Mouse (Mus musculus) forebrain, embryonic 15.5 days (tissue): ENCODE data around the gene Tnip3. TPM values are rescaled to one million over a fixed set of nuclear protein-coding genes. Genes with fewer than 3 reads are reported as not detected.

ENCODE experiments used
- ATAC-seq: fragments of 200-750 bp; cut with Nextera tagmentation; replicated peaks from 2 replicates; pipeline ENCODE4 v1.8.0; 2017; ENCODE audit warnings: mild to moderate bottlenecking, moderate TSS enrichment, moderate library complexity
- H3K27ac ChIP-seq: fragments of 300-500 bp; sonication (generic); replicated peaks from 2 replicates; pipeline ENCODE4 v1.5.1; 2015; ENCODE audit warnings: mild to moderate bottlenecking, inconsistent platforms
- H3K27me3 ChIP-seq: fragments of 300-500 bp; sonication (generic); 2 replicates; pipeline ENCODE4 v1.6.1; 2015; ENCODE audit warnings: inconsistent platforms
- H3K36me3 ChIP-seq: fragments of 300-500 bp; sonication (generic); 2 replicates; pipeline ENCODE4 v1.6.1; 2015; ENCODE audit warnings: mild to moderate bottlenecking, inconsistent platforms
- H3K4me1 ChIP-seq: fragments of 300-500 bp; sonication (generic); 2 replicates; pipeline ENCODE4 v1.6.1; 2015; ENCODE audit warnings: inconsistent platforms
- H3K4me2 ChIP-seq: fragments of 300-500 bp; sonication (generic); replicated peaks from 2 replicates; pipeline ENCODE4 v1.6.1; 2015; ENCODE audit warnings: mild to moderate bottlenecking, inconsistent platforms
- H3K4me3 ChIP-seq: fragments of 300-500 bp; sonication (generic); 2 replicates; pipeline ENCODE4 v1.5.1; 2015; ENCODE audit warnings: mild to moderate bottlenecking, inconsistent platforms
- H3K9ac ChIP-seq: fragments of 300-500 bp; sonication (generic); replicated peaks from 2 replicates; pipeline ENCODE4 v1.6.1; 2015; ENCODE audit warnings: mild to moderate bottlenecking, inconsistent platforms
- H3K9me3 ChIP-seq: fragments of 300-500 bp; sonication (generic); 2 replicates; pipeline ENCODE4 v1.6.1; 2016; ENCODE audit warnings: inconsistent platforms
- WGBS: fragments of 180-500 bp; shearing (Covaris S2); methylation state at CpG from one replicate; pipeline ENCODE4 v1.1.7; 2015; ENCODE audit warnings: mixed read lengths; 5-methylcytosine and 5-hydroxymethylcytosine counted together
- polyA plus RNA-seq: library from polyadenylated mRNA; unstranded; fragments of >200 nt; fragmentation: Nextera tagmentation; extraction: Ambion mirVana; gene quantifications from 2 replicates; pipeline ENCODE4 v1.2.1, GENCODE M21; 2015

The Tnip3 gene
- polyA plus RNA-seq, 1 experiment from 2014 or later: not detected

DNA sequence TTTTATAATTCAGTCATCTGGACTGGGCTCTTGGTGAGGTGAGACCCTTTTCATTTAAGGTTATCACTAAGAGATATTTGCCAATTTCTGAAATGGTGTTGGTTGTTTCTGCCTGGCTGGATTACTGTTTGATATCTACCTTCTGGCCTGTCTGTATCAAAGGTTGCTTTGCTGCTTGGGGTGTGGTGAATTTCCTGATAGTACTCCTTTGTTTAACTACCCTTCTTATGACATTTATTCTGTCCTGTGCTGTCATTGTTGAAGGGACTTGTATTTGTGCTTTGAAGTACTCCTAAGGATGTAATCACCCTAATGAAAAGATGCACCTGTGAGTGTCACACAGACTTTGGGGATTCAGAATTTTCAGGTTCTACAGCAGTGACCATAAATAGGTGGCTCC is 96.1 kb downstream of the Tnip3 start:
- Histone ChIP-seq H3K4me2 (no peak overlapping the region), H3K27ac (no peak overlapping the region), H3K4me1 (no peaks in the 10 kb centered on the region), H3K9ac (no peak overlapping the region), H3K9me3 (no peaks in the 10 kb centered on the region), H3K36me3 (no peaks in the 10 kb centered on the region), H3K4me3 (no peak overlapping the region), H3K27me3 (no peaks in the 10 kb centered on the region)
- no peak for ATAC-seq

DNA sequence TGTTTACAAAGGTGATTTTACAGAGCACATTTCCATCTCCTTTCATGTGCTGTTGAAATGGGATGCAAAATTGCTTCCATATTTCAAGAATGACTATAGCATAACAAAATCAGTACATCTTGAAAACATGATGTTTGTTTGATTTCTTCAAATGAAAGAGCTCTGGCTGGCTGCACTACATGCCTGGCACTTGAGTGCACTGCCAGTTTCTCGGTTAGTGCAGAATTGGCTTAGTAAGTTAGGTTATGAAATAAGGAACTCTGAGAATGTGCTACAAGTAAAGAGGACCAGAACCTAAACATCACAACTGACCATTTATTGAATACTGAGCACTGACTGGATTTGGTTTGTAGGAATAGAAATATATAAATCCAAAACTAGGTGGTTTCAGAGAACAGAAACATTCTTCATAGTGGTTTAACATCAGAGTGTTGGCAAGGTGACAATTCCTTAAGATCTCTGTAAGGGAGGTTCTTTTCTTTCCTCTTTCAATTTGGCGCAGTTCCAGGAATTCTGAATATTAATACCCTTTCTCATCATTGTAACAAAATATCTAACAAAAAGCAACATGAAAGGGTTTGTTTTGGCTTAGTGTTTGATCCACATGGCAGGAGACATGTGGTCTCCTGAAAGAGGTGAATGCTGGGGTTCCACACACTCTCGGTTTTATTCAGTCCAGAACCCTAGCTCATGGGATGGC is 98.1 kb downstream of the Tnip3 start:
- no peak for ATAC-seq
- no peaks in the 10 kb centered on the region for H3K36me3 ChIP-seq
- H3K27me3 ChIP-seq: no peaks in the 10 kb centered on the region
- 55% methylated on average over 3 of the region's 3 CpGs for WGBS
- H3K9ac ChIP-seq: no peak overlapping the region
- no peaks in the 10 kb centered on the region for H3K4me1 ChIP-seq
- H3K27ac ChIP-seq: no peak overlapping the region
- H3K4me3 ChIP-seq: no peak overlapping the region
- H3K9me3 ChIP-seq: no peaks in the 10 kb centered on the region
- no peak overlapping the region for H3K4me2 ChIP-seq

DNA sequence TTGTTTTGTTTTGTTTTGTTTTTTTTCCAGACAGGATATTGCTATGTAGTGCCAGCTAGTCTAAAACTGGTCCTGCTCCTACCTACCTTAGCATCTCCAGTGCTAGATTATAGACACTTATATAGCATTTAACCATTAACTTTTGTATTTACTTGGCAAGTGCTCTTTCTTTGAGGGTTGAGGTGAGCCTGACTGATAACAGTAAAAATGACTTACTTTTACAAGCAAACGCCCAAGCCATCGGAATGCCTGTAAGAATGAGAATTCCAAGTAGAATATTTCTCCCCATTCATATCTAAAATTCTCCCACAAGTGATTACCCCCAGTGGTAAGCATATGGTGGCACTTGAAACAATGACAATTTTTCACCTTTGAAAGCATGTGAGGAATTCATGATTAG is 105.5 kb downstream of the Tnip3 start:
- Histone ChIP-seq H3K4me1 (no peaks in the 10 kb centered on the region), H3K27me3 (no peaks in the 10 kb centered on the region), H3K9me3 (no peaks in the 10 kb centered on the region), H3K4me2 (no peak overlapping the region), H3K36me3 (no peaks in the 10 kb centered on the region), H3K27ac (no peak overlapping the region), H3K4me3 (no peak overlapping the region), H3K9ac (no peak overlapping the region)
- no peak for ATAC-seq
- WGBS: 93% methylated on average over 2 of the region's 2 CpGs

- Histone ChIP-seq H3K27ac (no peak overlapping the region), H3K27me3 (no peaks in the 10 kb centered on the region), H3K9me3 (no peaks in the 10 kb centered on the region), H3K9ac (no peak overlapping the region), H3K4me2 (no peak overlapping the region), H3K4me1 (no peaks in the 10 kb centered on the region), H3K36me3 (no peaks in the 10 kb centered on the region), H3K4me3 (no peak overlapping the region)
- 94% methylated on average over 5 of the region's 5 CpGs for WGBS
- no peak for ATAC-seq
These were observed 107.1 kb downstream of the Tnip3 start for GRCm38 (mm10) chr6:65632184-65632583.

GRCm38 (mm10) chr6:65642431-65642830 is 117.3 kb downstream of the Tnip3 start:
- Histone ChIP-seq H3K27ac (no peak overlapping the region), H3K9me3 (0 out of 2 replicates have a peak, but pooled peaks cover 3% of the 10 kb centered on the region), H3K4me1 (no peaks in the 10 kb centered on the region), H3K27me3 (no peaks in the 10 kb centered on the region), H3K4me2 (no peak overlapping the region), H3K9ac (no peak overlapping the region), H3K4me3 (no peak overlapping the region), H3K36me3 (no peaks in the 10 kb centered on the region)
- no peak for ATAC-seq

DNA sequence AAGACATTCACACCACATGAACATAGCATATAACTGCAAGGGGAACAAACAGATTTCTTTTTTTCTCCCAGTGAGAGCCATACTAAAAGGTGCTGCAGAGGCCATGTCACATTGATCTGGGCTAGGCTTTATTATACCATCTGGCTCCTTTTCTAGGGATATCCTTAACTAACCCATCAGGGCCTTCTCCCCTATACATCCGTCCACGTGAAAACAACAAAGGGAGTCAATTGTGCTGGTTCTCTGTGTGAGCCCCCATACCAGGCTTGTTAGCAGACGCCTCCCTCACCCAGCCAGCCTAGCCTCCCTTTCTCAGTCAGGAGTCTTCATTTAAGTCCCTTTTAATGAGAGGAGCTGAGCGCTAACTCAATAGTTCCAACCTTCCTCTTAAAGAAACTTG is 119.0 kb downstream of the Tnip3 start:
- Histone ChIP-seq H3K9ac (no peak overlapping the region), H3K4me3 (no peak overlapping the region), H3K9me3 (0 out of 2 replicates have a peak, but pooled peaks cover 3% of the 10 kb centered on the region), H3K27ac (no peak overlapping the region), H3K4me2 (no peak overlapping the region), H3K36me3 (no peaks in the 10 kb centered on the region), H3K27me3 (no peaks in the 10 kb centered on the region), H3K4me1 (no peaks in the 10 kb centered on the region)
- 0 out of 2 replicates have a peak, but pooled peaks have one; percentile 23 for ATAC-seq
- WGBS: 10% methylated on average over 4 of the region's 4 CpGs

GRCm38 (mm10) chr6:65646408-65646807 is 121.3 kb downstream of the Tnip3 start:
- Histone ChIP-seq H3K27me3 (no peaks in the 10 kb centered on the region), H3K4me2 (no peak overlapping the region), H3K36me3 (no peaks in the 10 kb centered on the region), H3K27ac (no peak overlapping the region), H3K4me3 (no peak overlapping the region), H3K9ac (no peak overlapping the region), H3K4me1 (no peaks in the 10 kb centered on the region), H3K9me3 (no peaks in the 10 kb centered on the region)
- no peak for ATAC-seq
- 74% methylated on average over 3 of the region's 3 CpGs for WGBS

DNA sequence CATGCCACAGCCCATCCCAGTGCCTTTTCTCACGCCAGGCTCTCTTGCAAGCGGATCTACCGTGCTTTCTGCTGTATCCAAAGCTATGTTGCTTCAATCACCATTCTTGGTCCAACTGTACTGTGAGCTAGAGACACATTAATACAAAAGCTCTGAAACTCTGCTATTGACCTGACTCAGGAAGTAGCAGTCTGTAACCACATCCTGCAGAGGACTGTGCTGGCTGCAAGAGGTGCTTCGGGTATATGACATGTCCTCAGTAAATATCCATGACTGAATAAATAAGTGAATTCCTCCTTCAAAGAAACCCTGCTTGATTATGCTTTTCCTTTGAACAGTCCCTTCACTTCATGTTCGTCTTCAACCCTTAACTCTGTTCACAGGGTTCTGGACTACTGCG is 122.6 kb downstream of the Tnip3 start:
- Histone ChIP-seq H3K9ac (no peak overlapping the region), H3K9me3 (no peaks in the 10 kb centered on the region), H3K4me3 (no peak overlapping the region), H3K4me2 (no peak overlapping the region), H3K27me3 (no peaks in the 10 kb centered on the region), H3K27ac (no peak overlapping the region), H3K36me3 (no peaks in the 10 kb centered on the region), H3K4me1 (no peaks in the 10 kb centered on the region)
- 90% methylated on average over 6 of the region's 6 CpGs for WGBS
- ATAC-seq: no peak

GRCm38 (mm10) chr6:65651376-65651775 is 126.3 kb downstream of the Tnip3 start:
- no peak overlapping the region for H3K9ac ChIP-seq
- no peaks in the 10 kb centered on the region for H3K36me3 ChIP-seq
- no peak for ATAC-seq
- H3K4me1 ChIP-seq: no peaks in the 10 kb centered on the region
- H3K27ac ChIP-seq: no peak overlapping the region
- H3K4me3 ChIP-seq: no peak overlapping the region
- no peak overlapping the region for H3K4me2 ChIP-seq
- WGBS: 30% methylated on average over 4 of the region's 4 CpGs
- H3K9me3 ChIP-seq: no peaks in the 10 kb centered on the region
- H3K27me3 ChIP-seq: no peaks in the 10 kb centered on the region

DNA sequence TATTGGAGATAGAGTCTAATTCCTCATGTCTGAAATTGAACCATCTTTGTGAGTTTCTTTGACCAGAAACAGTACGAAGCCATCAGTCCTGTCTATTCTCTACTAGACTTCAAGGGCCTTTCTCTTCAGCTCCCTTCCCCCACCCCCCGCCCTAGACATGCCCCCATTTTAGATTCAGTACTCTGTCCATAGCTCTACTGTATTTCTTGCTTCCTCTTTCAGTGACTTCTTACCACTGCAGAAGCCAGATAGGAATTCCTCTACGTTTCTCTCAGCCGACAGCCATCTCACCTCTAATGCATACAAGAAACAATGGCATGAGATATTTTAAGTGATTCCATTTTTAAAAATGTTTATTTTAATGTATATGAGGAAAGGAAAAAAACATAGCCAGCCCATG is 136.2 kb downstream of the Tnip3 start:
- no peak for ATAC-seq
- H3K4me1 ChIP-seq: no peaks in the 10 kb centered on the region
- H3K4me2 ChIP-seq: no peak overlapping the region
- H3K27ac ChIP-seq: no peak overlapping the region
- no peaks in the 10 kb centered on the region for H3K36me3 ChIP-seq
- no peak overlapping the region for H3K4me3 ChIP-seq
- no peaks in the 10 kb centered on the region for H3K9me3 ChIP-seq
- 81% methylated on average over 4 of the region's 4 CpGs for WGBS
- H3K9ac ChIP-seq: no peak overlapping the region
- H3K27me3 ChIP-seq: no peaks in the 10 kb centered on the region

DNA sequence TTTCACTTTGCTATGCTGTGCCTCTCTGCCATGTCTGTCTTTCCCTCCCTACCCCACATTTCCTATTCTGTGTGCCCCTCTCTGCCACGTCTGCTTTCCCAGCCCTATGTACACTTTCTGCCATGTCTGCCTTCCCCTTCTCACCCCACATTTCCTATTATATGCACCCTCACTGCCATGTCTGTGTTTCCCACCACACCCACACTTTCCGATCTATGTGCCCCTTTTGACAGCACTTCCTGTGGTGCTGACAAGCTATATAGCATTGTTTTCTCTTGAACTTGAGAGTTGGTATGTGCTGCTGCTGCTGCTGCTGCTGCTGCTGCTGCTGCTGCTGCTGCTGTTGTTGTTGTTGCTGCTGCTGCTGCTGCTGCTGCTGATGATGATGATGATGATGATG is 136.9 kb downstream of the Tnip3 start:
- no peaks in the 10 kb centered on the region for H3K27me3 ChIP-seq
- ATAC-seq: no peak
- no peak overlapping the region for H3K4me2 ChIP-seq
- H3K27ac ChIP-seq: no peak overlapping the region
- no peak overlapping the region for H3K4me3 ChIP-seq
- WGBS: 67% methylated on average over 2 of the region's 2 CpGs
- H3K9ac ChIP-seq: no peak overlapping the region
- H3K36me3 ChIP-seq: no peaks in the 10 kb centered on the region
- no peaks in the 10 kb centered on the region for H3K4me1 ChIP-seq
- H3K9me3 ChIP-seq: no peaks in the 10 kb centered on the region

- Histone ChIP-seq H3K4me3 (no peak overlapping the region), H3K9me3 (no peaks in the 10 kb centered on the region), H3K27ac (no peak overlapping the region), H3K9ac (no peak overlapping the region), H3K4me1 (no peaks in the 10 kb centered on the region), H3K36me3 (no peaks in the 10 kb centered on the region), H3K27me3 (no peaks in the 10 kb centered on the region), H3K4me2 (no peak overlapping the region)
- ATAC-seq: no peak
- WGBS: 71% methylated on average over 6 of the region's 6 CpGs
These were observed 138.9 kb downstream of the Tnip3 start for GRCm38 (mm10) chr6:65663990-65664389.

- Histone ChIP-seq H3K9me3 (no peaks in the 10 kb centered on the region), H3K4me3 (no peak overlapping the region), H3K27ac (no peak overlapping the region), H3K4me1 (peaks cover 4% of the 10 kb centered on the region; the same call in 1 of the 2 replicates), H3K36me3 (no peaks in the 10 kb centered on the region), H3K9ac (no peak overlapping the region), H3K27me3 (peaks cover 7% of the 10 kb centered on the region; the same call in 1 of the 2 replicates), H3K4me2 (no peak overlapping the region)
- WGBS: 45% methylated on average over 3 of the region's 3 CpGs
- peak; percentile 42; the same call in 1 of the 2 replicates for ATAC-seq
These were observed 141.2 kb downstream of the Tnip3 start for GRCm38 (mm10) chr6:65666295-65666694.
